Mouse (Mus musculus): ENCODE data around the gene Zfp112. TPM values are rescaled to one million over a fixed set of nuclear protein-coding genes. Genes with fewer than 3 reads are reported as not detected.

The Zfp112 gene
- polyA plus RNA-seq (2012; rRNA removed; ENCODE audit: low replicate concordance) = 0.46 and 1.2 TPM in 2 replicates

DNA sequence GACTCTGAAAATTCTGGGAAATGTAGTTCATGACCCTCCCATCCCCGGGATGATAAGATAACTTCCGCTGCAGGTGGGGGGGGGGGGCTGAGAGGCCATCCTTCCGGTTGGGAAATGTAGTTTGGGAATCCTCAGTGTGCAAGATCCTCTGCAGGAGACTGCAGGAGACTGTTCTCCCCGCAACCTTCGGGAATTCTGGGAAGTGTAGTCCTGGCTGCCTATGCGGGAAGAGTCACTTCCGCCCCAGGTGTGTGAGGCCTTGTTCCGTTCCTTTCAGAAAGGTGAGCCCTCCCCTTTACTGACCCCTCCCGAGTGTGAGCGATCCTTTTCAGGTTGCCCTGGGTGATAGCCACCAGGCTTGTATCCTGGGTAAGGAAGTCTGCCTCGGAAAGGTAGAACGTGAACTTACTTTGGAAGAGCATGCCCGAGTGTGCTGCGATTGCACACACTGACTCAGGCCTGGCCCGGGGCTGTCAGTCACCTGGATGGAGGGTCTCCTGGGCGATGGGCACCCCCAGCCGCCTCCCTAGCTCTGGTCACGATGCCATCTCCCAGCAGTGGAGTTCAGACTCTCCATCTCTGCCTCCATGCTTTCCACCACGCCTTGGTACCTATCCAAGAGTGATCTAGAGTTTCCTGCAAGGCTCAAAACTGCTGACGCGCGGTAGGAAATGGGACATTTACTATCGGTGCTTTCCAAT lies at the start of gene Zfp112:
Zfp112 (plus strand) TSS at position 159 of the 701 bp plus-strand sequence.

DNA sequence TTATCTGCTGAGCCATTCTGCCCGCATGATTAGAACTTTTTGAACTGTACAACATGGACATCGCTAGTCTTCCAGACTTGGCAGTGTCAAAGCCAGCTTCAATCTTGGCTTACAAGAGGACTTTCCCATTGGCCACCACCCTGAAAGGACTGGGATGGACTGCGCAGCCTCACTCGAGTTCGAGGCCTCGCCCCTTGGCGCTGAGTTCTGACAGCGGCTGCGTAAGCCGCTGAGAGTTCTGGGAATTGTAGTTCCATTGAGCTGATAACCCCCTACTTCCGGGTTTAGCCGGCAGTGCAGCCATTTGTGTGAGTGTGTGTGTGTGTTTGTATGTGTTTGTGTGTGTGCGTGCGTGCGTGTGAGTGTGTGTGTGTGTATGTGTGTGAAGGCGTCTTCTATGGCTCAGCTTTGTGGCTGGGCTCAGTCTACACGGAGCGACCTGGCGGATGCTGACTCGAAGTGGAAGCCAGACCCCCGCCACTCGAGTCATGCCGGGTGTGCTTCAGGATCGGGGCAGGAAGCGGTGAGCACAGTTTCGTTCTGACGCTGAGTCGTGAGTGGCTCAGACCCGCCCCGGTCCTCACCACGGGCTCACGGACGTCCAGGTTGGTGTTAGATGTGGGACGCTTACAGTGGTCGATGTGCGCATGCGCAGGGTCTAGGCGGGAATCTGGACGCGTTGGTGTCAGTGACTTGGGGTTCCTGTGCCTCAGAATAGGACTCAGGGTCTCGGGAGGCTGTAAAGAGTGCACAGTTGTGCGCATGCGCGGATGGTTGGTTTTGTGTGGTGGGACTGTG lies 30.3 kb upstream of the Zfp112 start, which contains the start of gene Zfp180:
Zfp180 (plus strand) TSS at position 291 of the 798 bp plus-strand sequence.

DNA sequence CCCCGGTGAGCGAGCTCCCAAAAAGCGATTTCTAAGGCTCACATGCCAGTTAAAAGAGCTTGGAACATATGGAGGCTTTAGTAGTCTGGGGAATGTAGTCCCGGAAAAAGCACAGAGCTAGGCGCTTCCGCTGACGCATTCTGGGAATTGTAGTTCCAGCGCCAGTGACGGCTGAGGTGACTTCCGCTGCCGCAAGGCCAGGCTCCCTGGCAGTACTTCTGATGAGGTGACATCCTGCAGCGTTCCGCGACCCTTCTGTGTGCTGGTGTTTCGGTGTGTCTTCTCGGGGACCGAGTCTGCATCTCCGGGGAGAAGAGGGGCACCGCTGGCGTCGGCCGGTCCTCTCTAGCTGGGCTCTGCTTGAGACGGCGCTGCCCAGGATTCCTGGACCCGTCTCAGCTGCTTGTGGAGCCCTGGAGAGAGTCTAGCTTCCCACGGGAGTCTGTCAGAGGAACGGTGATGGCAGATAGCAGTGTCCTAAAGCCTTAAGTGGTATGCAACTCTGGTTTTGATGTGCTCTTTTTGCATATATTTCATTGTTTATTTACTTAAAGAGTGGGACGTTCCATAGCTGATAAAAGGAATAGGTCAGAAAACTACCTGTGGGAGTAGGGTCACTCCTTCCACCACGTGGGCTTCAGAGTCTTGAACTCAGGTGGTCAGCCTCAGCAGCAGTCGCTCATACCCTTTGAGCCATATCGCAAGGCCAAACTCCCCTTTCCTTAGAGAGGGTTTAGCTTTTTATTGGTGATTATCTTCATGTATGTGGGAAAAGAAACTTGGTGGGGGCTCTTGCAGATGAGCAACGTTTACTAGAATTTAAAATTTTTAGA lies 22.1 kb downstream of the Zfp112 start, which contains the start of gene Zfp235:
Zfp235 (plus strand) TSS at position 174 of the 833 bp plus-strand sequence.

GRCm38 (mm10) chr7:24174618-24175336 lies 62.7 kb downstream of the Zfp112 start, which contains the start of gene Zfp114:
Gene Zfp114 (plus strand): TSS chr7:24175060.

Other genes with a start within 250 kb of the Zfp112 start
- gene Vmn1r177, start 245.9 kb upstream of the Zfp112 start, polyA plus RNA-seq (2012; rRNA removed; ENCODE audit: low replicate concordance) = not detected in 2 replicates
- gene Vmn1r178, start 220.3 kb upstream of the Zfp112 start, polyA plus RNA-seq (2012; rRNA removed; ENCODE audit: low replicate concordance) = not detected in 2 replicates
- not detected in 2 replicates for gene Vmn1r179, start 185.3 kb upstream of the Zfp112 start, polyA plus RNA-seq (2012; rRNA removed; ENCODE audit: low replicate concordance)
- gene Vmn1r180, start 161.7 kb upstream of the Zfp112 start, polyA plus RNA-seq (2012; rRNA removed; ENCODE audit: low replicate concordance) = not detected in 2 replicates
- gene Vmn1r181, start 137.7 kb upstream of the Zfp112 start, polyA plus RNA-seq (2012; rRNA removed; ENCODE audit: low replicate concordance) = not detected in 2 replicates
- not detected in 2 replicates for gene V1rd19, start 110.6 kb upstream of the Zfp112 start, polyA plus RNA-seq (2012; rRNA removed; ENCODE audit: low replicate concordance)
- not detected in 2 replicates for gene Vmn1r183, start 59.1 kb upstream of the Zfp112 start, polyA plus RNA-seq (2012; rRNA removed; ENCODE audit: low replicate concordance)
- 2.8 and 4.6 TPM in 2 replicates for gene Zfp180, start 30.4 kb upstream of the Zfp112 start, polyA plus RNA-seq (2012; rRNA removed; ENCODE audit: low replicate concordance)
- gene Zfp235, start 21.9 kb downstream of the Zfp112 start, polyA plus RNA-seq (2012; rRNA removed; ENCODE audit: low replicate concordance) = 1.8 and 2.4 TPM in 2 replicates
- gene Zfp114, start 62.7 kb downstream of the Zfp112 start, polyA plus RNA-seq (2012; rRNA removed; ENCODE audit: low replicate concordance) = 0.08 TPM in 1 of 2 replicates, not detected in the other
- gene Zfp111, start 99.1 kb downstream of the Zfp112 start, polyA plus RNA-seq (2012; rRNA removed; ENCODE audit: low replicate concordance) = 0.23 and 0.29 TPM in 2 replicates
- gene Zfp109, start 125.2 kb downstream of the Zfp112 start, polyA plus RNA-seq (2012; rRNA removed; ENCODE audit: low replicate concordance) = 0.11 and 0.27 TPM in 2 replicates
- gene Zfp108, start 142.5 kb downstream of the Zfp112 start, polyA plus RNA-seq (2012; rRNA removed; ENCODE audit: low replicate concordance) = 0.18 and 0.21 TPM in 2 replicates
- gene Zfp93, start 158.1 kb downstream of the Zfp112 start, polyA plus RNA-seq (2012; rRNA removed; ENCODE audit: low replicate concordance) = 0.74 and 0.91 TPM in 2 replicates
- 1.0 and 1.4 TPM in 2 replicates for gene Zfp61, start 188.9 kb downstream of the Zfp112 start, polyA plus RNA-seq (2012; rRNA removed; ENCODE audit: low replicate concordance)
- gene Zfp94, start 204.4 kb downstream of the Zfp112 start, polyA plus RNA-seq (2012; rRNA removed; ENCODE audit: low replicate concordance) = 0.83 and 4.3 TPM in 2 replicates
- not detected in 2 replicates for gene Tescl, start 221.6 kb downstream of the Zfp112 start, polyA plus RNA-seq (2012; rRNA removed; ENCODE audit: low replicate concordance)
- gene Lypd5, start 236.9 kb downstream of the Zfp112 start, polyA plus RNA-seq (2012; rRNA removed; ENCODE audit: low replicate concordance) = not detected in 2 replicates